Mouse (Mus musculus) forebrain, postnatal 0 days (tissue): ENCODE results near the gene Taf1c. TPM values are rescaled to one million over a fixed set of nuclear protein-coding genes. Genes with fewer than 3 reads are reported as not detected.

Source experiments
- ATAC-seq: fragments of 200-750 bp; cut with Nextera tagmentation; 2 replicates; pipeline ENCODE4 v1.8.0; 2017; ENCODE audit warnings: mild to moderate bottlenecking, moderate library complexity
- DNase-seq: peaks from one replicate; pipeline ENCODE4 v3.0.0-alpha.2; 2015
- H3K27ac ChIP-seq: fragments of 300-500 bp; sonication (generic); 2 replicates; pipeline ENCODE4 v1.5.1; 2014; ENCODE audit warnings: low read depth, mild to moderate bottlenecking, antibody characterized with exemption, low read length, moderate library complexity, mixed read lengths
- H3K27me3 ChIP-seq: fragments of 300-500 bp; sonication (generic); 2 replicates; pipeline ENCODE4 v1.6.1; 2014; ENCODE audit warnings: mild to moderate bottlenecking, low read length, mixed read lengths; ENCODE audit not compliant: insufficient read depth
- H3K36me3 ChIP-seq: fragments of 300-500 bp; sonication (generic); 2 replicates; pipeline ENCODE4 v1.6.1; 2014; ENCODE audit warnings: mild to moderate bottlenecking, moderate library complexity; ENCODE audit not compliant: insufficient read depth
- H3K4me1 ChIP-seq: fragments of 300-500 bp; sonication (generic); 2 replicates; pipeline ENCODE4 v1.6.1; 2014; ENCODE audit warnings: antibody characterized with exemption; ENCODE audit not compliant: insufficient read depth
- H3K4me2 ChIP-seq: fragments of 300-500 bp; sonication (generic); 2 replicates; pipeline ENCODE4 v1.6.1; 2014; ENCODE audit warnings: low read depth, mild to moderate bottlenecking, moderate library complexity
- H3K4me3 ChIP-seq: fragments of 300-500 bp; sonication (generic); 2 replicates; pipeline ENCODE4 v1.5.1; 2014; ENCODE audit warnings: low read depth, low read length, mixed read lengths
- H3K9ac ChIP-seq: fragments of 300-500 bp; sonication (generic); 2 replicates; pipeline ENCODE4 v1.6.1; 2014; ENCODE audit warnings: mild to moderate bottlenecking
- H3K9me3 ChIP-seq: fragments of 300-500 bp; sonication (generic); 2 replicates; pipeline ENCODE4 v1.6.1; 2016; ENCODE audit warnings: low read length
- CTCF ChIP-seq: sonication (generic); IDR thresholded peaks from 2 replicates; pipeline ENCODE4 v1.5.1; 2016; ENCODE audit warnings: antibody characterized with exemption, control low read depth, low read depth
- WGBS: fragments of 180-500 bp; shearing (Covaris S2); extraction: QIAGEN DNeasy Blood & Tissue Kit; methylation state at CpG from one replicate; pipeline ENCODE4 v1.1.7; 2014; 5-methylcytosine and 5-hydroxymethylcytosine counted together
- polyA plus RNA-seq: library from polyadenylated mRNA; unstranded; fragments of >200 nt; fragmentation: Nextera tagmentation; extraction: Ambion mirVana; gene quantifications from 2 replicates; pipeline ENCODE4 v1.2.1, GENCODE M21; 2015
- total RNA-seq: library from RNA; depleted of rRNA; stranded (reverse); fragments of >200 nt; gene quantifications from 2 replicates; pipeline ENCODE4 v1.2.3, GENCODE M21; 2014; rRNA removed

Taf1c gene
- total RNA-seq (17.6 and 21.1 TPM in 2 replicates), polyA plus RNA-seq (10.1 and 10.9 TPM in 2 replicates)

- H3K27ac ChIP-seq, result peak within 1 kb of the TSS; percentile 22; the same call in 1 of the 2 replicates
- H3K9ac ChIP-seq, result peak within 1 kb of the TSS; percentile 70
- peak within 1 kb of the TSS; percentile 65 for H3K4me3 ChIP-seq
- no peaks in the 10 kb centered on the region for H3K9me3 ChIP-seq
- peak; percentile 88 for TF ChIP-seq CTCF
- H3K4me1 ChIP-seq, result peaks cover 6% of the 10 kb centered on the region; the same call in 1 of the 2 replicates
- no peaks in the 10 kb centered on the region for H3K27me3 ChIP-seq
- DNase-seq (peak; percentile 96), ATAC-seq (peak; percentile 96)
- peaks cover 27% of the 10 kb centered on the region for H3K36me3 ChIP-seq
- 2% methylated on average over 23 of the region's 23 CpGs for WGBS
- H3K4me2 ChIP-seq, result peak within 1 kb of the TSS; percentile 63
Measured at GRCm38 (mm10) chr8:119604996-119605395, at the start of gene Taf1c. Taf1c (minus strand) TSS chr8:119605222.

DNA sequence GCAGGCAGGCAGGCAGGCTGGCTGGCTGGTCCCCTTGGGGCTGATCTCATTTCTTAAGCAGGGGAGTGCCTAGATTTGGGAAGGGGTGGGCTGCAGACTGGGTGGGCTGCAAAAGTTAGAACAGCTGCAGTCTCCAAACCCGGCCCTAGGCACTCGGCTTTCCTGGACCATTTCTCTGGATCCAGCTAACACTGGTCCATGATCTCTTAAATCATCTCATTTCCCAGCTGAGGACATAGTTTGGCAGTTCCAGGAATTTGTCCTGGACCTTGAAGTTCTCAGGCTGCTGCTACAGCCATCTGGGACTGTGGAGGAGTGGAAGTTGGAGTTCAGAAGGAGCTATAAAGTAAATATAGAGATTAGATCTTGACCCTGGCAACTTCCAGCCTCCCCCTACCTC is 46.3 kb upstream of the Taf1c start:
- H3K4me3 ChIP-seq, result no peak overlapping the region
- ATAC-seq, result no peak
- no peaks in the 10 kb centered on the region for H3K9me3 ChIP-seq
- H3K36me3 ChIP-seq, result no peaks in the 10 kb centered on the region
- 77% methylated on average over 2 of the region's 2 CpGs for WGBS
- no peak for TF ChIP-seq CTCF
- no peak for DNase-seq
- no peak overlapping the region for H3K27ac ChIP-seq
- H3K4me1 ChIP-seq, result no peaks in the 10 kb centered on the region
- no peak overlapping the region for H3K9ac ChIP-seq
- H3K4me2 ChIP-seq, result no peak overlapping the region
- no peaks in the 10 kb centered on the region for H3K27me3 ChIP-seq

- no peak for TF ChIP-seq CTCF
- Histone ChIP-seq H3K4me2 (no peak overlapping the region), H3K4me3 (no peak overlapping the region), H3K36me3 (no peaks in the 10 kb centered on the region), H3K4me1 (no peaks in the 10 kb centered on the region), H3K9ac (no peak overlapping the region), H3K27ac (no peak overlapping the region), H3K9me3 (no peaks in the 10 kb centered on the region), H3K27me3 (no peaks in the 10 kb centered on the region)
- no peak for ATAC-seq
- DNase-seq, result no peak
- 83% methylated on average over 7 of the region's 7 CpGs for WGBS
Measured at GRCm38 (mm10) chr8:119646846-119647245, 41.8 kb upstream of the Taf1c start.

DNA sequence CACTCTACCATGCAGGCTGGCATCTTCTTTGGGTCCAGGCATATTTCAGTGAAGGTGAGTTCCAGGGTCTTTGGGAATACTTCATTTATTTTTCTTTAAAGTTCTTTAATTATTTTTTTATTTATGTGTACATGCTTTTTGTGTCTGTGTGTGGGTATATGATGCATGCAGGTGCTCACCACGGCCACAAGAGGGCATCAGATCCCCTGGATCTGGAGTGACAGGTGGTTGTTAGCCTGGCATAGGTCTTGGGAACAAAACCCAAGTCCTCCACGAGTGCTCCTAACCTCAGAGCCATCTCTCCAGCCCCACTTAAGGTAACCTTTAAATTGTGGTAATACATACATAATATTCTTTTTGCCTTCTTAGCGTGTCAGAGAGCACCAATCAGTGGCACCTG is 41.2 kb upstream of the Taf1c start:
- H3K27ac ChIP-seq, result no peak overlapping the region
- no peak overlapping the region for H3K4me2 ChIP-seq
- DNase-seq (no peak), ATAC-seq (no peak)
- H3K9me3 ChIP-seq, result no peaks in the 10 kb centered on the region
- 78% methylated on average over 3 of the region's 3 CpGs for WGBS
- no peaks in the 10 kb centered on the region for H3K27me3 ChIP-seq
- no peaks in the 10 kb centered on the region for H3K4me1 ChIP-seq
- no peak overlapping the region for H3K4me3 ChIP-seq
- H3K9ac ChIP-seq, result no peak overlapping the region
- peak; percentile 40 for TF ChIP-seq CTCF
- H3K36me3 ChIP-seq, result no peaks in the 10 kb centered on the region

DNA sequence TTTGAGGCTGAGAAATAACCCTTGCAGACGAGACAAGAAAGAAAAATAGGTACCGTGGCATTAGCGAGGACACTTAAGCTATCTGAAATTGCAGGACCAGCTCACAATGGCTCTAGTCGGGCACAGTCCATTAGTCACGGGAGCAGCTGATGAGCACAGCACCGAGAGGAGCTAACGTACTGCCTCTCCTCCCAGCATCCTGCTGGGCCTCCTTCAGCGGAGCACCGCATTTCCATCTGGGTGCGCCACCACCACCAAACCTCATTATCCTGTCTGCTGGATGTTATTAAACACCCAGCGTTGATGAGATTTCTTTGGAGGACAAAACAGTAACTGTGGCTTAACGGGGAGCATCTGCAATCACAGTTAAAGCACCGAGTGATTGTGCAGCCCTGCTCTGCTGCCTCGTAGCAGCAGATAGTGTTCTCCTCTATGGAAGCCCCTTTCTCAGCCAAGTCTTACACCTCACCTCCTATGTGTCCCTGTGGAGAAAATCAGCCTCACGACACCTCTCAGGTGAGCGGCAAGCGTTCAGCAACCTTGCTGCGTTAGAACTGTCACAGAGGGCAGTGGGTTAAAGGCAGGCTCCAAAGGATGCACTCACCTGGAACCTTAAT is 40.1 kb upstream of the Taf1c start:
- no peak overlapping the region for H3K4me3 ChIP-seq
- no peaks in the 10 kb centered on the region for H3K4me1 ChIP-seq
- H3K9me3 ChIP-seq, result no peaks in the 10 kb centered on the region
- H3K9ac ChIP-seq, result no peak overlapping the region
- H3K4me2 ChIP-seq, result no peak overlapping the region
- WGBS, result 46% methylated on average over 18 of the region's 18 CpGs
- H3K27ac ChIP-seq, result no peak overlapping the region
- H3K36me3 ChIP-seq, result no peaks in the 10 kb centered on the region
- TF ChIP-seq CTCF, result no peak
- DNase-seq (peak; percentile 17), ATAC-seq (peak; percentile 43; the same call in 1 of the 2 replicates)
- no peaks in the 10 kb centered on the region for H3K27me3 ChIP-seq

DNA sequence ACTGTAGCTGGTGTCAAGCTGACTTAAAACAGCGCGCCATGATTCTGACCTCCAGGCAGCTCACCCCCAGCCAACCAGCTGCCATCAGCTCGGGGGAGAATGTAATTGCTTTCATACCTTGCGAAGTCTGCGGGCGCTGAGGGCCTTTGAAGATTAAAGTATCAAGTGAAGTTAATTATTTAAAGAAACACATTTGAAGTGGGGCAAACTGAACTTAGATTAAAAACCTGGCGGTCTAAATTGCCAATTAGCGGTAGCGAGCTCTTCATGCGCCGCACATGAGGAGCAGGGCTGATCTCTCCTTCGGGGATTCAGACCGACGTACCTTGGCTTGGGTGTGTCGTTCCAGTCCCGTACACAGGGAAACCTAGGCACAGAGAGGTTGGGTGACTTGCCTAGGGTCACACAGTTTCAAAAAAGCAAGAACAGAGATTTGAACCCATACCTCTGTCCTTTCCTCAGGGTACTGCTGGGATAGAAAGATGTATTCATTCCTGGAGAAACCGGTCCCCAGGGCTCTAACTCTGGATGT is 39.5 kb upstream of the Taf1c start:
- TF ChIP-seq CTCF, result no peak
- Histone ChIP-seq H3K4me2 (no peak overlapping the region), H3K27me3 (no peaks in the 10 kb centered on the region), H3K9ac (no peak overlapping the region), H3K4me3 (no peak overlapping the region), H3K36me3 (no peaks in the 10 kb centered on the region), H3K4me1 (no peaks in the 10 kb centered on the region), H3K9me3 (no peaks in the 10 kb centered on the region), H3K27ac (no peak overlapping the region)
- ATAC-seq (no peak), DNase-seq (no peak)
- WGBS, result 67% methylated on average over 17 of the region's 17 CpGs

GRCm38 (mm10) chr8:119642960-119643359 is 37.9 kb upstream of the Taf1c start:
- ATAC-seq (no peak), DNase-seq (no peak)
- Histone ChIP-seq H3K27ac (no peak overlapping the region), H3K27me3 (no peaks in the 10 kb centered on the region), H3K4me3 (no peak overlapping the region), H3K9ac (no peak overlapping the region), H3K4me2 (no peak overlapping the region), H3K9me3 (no peaks in the 10 kb centered on the region), H3K36me3 (no peaks in the 10 kb centered on the region), H3K4me1 (no peaks in the 10 kb centered on the region)
- no peak for TF ChIP-seq CTCF
- WGBS, result 83% methylated on average over 1 of the region's 1 CpGs
